Mouse (Mus musculus): Measurements from ENCODE around the gene Adgrl3. TPM values are rescaled to one million over a fixed set of nuclear protein-coding genes. Genes with fewer than 3 reads are reported as not detected.

Adgrl3 gene
- polyA plus RNA-seq, 1 experiment from 2014 or later = 51.3 TPM

DNA sequence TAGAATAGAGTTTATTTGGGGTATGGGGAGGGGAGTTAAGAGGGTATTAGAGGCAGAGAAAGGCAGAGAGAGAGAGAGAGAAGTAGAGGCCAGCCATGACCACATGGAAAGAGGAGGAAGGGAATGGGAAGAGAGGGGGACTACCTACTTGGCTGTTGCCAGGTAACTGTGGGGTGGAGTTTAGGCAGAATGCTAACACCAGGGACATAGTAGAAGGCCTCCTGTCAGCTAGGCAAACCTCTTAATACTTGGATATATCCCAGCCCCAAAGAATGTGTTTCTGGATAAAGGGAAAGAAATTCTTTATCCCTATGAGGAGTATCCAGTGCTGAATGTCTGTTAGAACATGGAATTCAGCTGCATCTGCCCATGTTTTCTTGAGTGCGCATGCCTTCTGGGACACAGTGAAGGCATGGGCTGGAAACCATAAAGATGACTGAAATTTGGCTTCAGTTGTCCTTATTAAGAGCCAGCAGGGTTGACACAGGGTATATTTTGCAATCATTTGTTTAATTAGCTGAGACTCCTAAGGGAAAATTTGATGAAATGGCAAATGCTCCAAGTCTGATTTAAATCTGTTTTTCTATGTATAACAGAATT lies 573.6 kb downstream of the Adgrl3 start:
- ATAC-seq (replicated peaks) = peak; percentile 38; the same call in 1 of the 2 replicates
- H3K27me3 ChIP-seq = no peaks in the 10 kb centered on the region
- no peaks in the 10 kb centered on the region for H3K9me3 ChIP-seq
- H3K4me1 ChIP-seq = no peaks in the 10 kb centered on the region
- H3K4me3 ChIP-seq = no peak overlapping the region
- WGBS = 68% methylated on average over 1 of the region's 1 CpGs
- no peaks in the 10 kb centered on the region for H3K36me3 ChIP-seq
- no peak overlapping the region for H3K27ac ChIP-seq (replicated peaks)
- H3K4me2 ChIP-seq (replicated peaks) = no peak overlapping the region
- no peak overlapping the region for H3K9ac ChIP-seq (replicated peaks)

DNA sequence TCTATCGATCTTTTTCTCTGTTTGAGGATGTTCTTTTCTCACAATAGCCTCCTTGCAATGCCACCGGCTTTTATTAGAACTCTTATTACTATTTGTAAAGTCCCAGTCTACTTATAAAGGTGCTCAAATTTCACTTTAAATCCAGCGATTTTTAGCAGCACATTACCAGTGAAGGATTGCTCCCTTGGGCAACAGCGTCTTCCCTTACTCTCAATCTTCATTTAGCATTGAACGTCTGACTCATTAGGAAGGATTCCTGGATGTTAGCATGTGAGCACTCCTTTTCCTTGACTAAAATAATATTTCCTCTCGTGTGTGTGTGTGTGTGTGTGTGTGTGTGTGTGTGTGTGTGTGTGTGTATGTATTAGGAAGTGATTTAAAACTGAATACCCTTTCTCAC lies 578.1 kb downstream of the Adgrl3 start:
- Histone ChIP-seq H3K9ac (replicated peaks) (no peak overlapping the region), H3K4me2 (replicated peaks) (no peak overlapping the region), H3K9me3 (no peaks in the 10 kb centered on the region), H3K4me3 (no peak overlapping the region), H3K27me3 (no peaks in the 10 kb centered on the region), H3K4me1 (no peaks in the 10 kb centered on the region), H3K36me3 (no peaks in the 10 kb centered on the region), H3K27ac (replicated peaks) (no peak overlapping the region)
- no peak for ATAC-seq (replicated peaks)
- WGBS = 74% methylated on average over 6 of the region's 6 CpGs

DNA sequence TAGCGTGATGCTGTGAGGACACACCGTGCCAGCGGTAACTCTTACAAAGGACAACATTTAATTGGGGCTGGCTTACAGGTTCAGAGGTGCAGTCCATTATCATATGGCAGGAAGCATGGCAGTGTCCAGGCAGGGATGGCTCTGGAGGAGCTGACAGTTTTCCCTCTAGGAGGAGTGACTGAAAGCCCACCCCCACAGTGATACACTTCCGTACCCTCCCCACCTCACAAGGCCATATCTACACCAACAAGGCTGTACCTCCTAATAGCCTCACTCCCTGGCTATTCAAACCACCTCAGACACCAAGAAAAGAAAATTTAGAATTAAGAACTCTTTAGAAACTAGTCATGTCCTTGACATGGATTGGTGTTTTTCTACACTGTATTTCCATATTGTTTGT lies 583.0 kb downstream of the Adgrl3 start:
- 0 out of 2 replicates have a peak, but pooled peaks have one; percentile 19 for ATAC-seq (replicated peaks)
- Histone ChIP-seq H3K9me3 (no peaks in the 10 kb centered on the region), H3K4me1 (no peaks in the 10 kb centered on the region), H3K9ac (replicated peaks) (no peak overlapping the region), H3K4me3 (no peak overlapping the region), H3K27me3 (no peaks in the 10 kb centered on the region), H3K27ac (replicated peaks) (no peak overlapping the region), H3K4me2 (replicated peaks) (no peak overlapping the region), H3K36me3 (no peaks in the 10 kb centered on the region)
- whole genome bisulfite sequencing = 46% methylated on average over 4 of the region's 4 CpGs

DNA sequence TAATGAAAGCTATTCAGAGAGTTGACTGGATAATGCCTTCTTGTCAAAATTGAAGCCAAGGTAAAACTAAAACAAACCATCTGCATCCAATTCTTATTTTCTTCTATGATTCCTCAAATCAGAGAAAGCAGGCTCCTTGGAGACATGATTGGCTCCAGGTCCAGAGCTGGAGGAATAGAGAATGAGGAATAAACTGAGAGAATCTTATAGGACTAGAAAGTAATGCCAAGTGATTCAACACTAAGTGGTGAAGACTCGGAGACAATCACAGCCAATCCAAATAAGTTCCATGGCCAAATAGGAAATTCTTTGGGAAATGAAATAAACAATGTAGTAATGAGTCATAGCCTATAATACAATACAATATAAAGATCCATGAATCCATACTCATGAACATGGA lies 585.7 kb downstream of the Adgrl3 start:
- Histone ChIP-seq H3K4me2 (replicated peaks) (no peak overlapping the region), H3K9ac (replicated peaks) (no peak overlapping the region), H3K27me3 (no peaks in the 10 kb centered on the region), H3K27ac (replicated peaks) (no peak overlapping the region), H3K4me1 (no peaks in the 10 kb centered on the region), H3K9me3 (no peaks in the 10 kb centered on the region), H3K36me3 (no peaks in the 10 kb centered on the region), H3K4me3 (no peak overlapping the region)
- 91% methylated on average over 1 of the region's 1 CpGs for WGBS
- no peak for ATAC-seq (replicated peaks)

DNA sequence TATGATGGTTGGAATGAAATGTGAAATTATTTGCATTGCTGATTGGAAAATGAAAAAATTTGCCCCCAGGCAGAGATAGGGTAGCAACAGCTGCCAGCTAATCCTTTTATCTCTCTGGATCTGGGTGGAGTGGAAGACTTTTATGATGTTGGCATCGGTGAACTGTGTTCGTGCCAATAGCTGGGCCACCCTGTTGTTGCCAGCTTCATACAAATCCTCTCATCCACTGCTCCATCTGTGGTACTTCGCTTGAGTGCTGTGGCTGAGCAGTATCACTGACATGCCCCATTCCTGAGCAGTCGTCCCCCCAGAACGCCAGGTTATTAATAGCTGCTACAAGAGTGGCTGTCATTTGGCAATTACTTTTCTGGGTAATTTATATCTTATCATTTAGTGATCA lies 590.3 kb downstream of the Adgrl3 start:
- 63% methylated on average over 5 of the region's 5 CpGs for WGBS
- no peaks in the 10 kb centered on the region for H3K27me3 ChIP-seq
- no peaks in the 10 kb centered on the region for H3K36me3 ChIP-seq
- H3K27ac ChIP-seq (replicated peaks) = no peak overlapping the region
- H3K9ac ChIP-seq (replicated peaks) = no peak overlapping the region
- no peaks in the 10 kb centered on the region for H3K4me1 ChIP-seq
- ATAC-seq (replicated peaks) = 0 out of 2 replicates have a peak, but pooled peaks have one; percentile 32
- H3K4me2 ChIP-seq (replicated peaks) = no peak overlapping the region
- H3K9me3 ChIP-seq = no peaks in the 10 kb centered on the region
- H3K4me3 ChIP-seq = no peak overlapping the region

DNA sequence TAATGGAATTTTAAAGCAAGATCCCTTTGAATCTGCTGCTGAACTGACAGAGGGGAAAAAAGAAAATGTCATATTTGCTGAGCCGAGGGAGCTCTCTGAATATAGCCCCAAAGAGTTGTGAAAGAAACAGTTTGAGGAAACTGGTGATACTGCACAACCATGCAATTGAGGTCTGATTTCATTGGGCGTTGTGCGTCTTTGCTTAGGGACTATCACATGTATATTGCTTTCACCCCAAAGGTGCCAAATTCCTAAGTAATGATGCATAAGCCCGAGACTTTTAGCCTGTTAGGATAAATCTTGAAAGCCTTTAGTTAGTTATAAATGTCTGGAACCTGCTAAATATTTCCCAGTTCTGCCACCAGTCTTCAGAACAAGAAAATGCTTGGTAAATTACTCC lies 594.7 kb downstream of the Adgrl3 start:
- no peaks in the 10 kb centered on the region for H3K36me3 ChIP-seq
- H3K27me3 ChIP-seq = no peaks in the 10 kb centered on the region
- H3K4me1 ChIP-seq = no peaks in the 10 kb centered on the region
- no peak overlapping the region for H3K9ac ChIP-seq (replicated peaks)
- 85% methylated on average over 4 of the region's 4 CpGs for WGBS
- ATAC-seq (replicated peaks) = no peak
- H3K27ac ChIP-seq (replicated peaks) = no peak overlapping the region
- H3K9me3 ChIP-seq = no peaks in the 10 kb centered on the region
- H3K4me2 ChIP-seq (replicated peaks) = no peak overlapping the region
- H3K4me3 ChIP-seq = no peak overlapping the region

DNA sequence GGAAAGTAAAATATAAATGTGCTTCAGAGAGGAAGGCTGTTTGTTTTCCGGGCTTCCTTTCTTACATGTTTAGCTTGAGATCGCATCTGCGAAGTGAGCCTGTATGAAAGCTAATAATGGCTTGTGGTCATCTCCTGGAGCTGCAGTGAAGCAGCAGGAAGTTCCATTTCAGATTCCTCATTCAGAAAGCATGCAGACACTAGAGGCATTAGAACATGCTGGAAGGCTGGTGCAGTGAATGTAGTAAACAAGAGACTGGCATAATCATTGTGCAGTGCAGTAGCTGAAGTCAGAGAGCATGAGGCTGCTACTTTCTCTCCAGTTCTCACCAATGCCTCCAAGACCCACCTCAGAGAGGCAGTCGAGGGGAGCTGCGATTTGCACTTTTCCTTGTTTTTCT lies 601.2 kb downstream of the Adgrl3 start:
- 87% methylated on average over 5 of the region's 5 CpGs for WGBS
- no peaks in the 10 kb centered on the region for H3K36me3 ChIP-seq
- H3K4me3 ChIP-seq = no peak overlapping the region
- no peak overlapping the region for H3K27ac ChIP-seq (replicated peaks)
- H3K27me3 ChIP-seq = no peaks in the 10 kb centered on the region
- no peak for ATAC-seq (replicated peaks)
- no peaks in the 10 kb centered on the region for H3K4me1 ChIP-seq
- no peak overlapping the region for H3K9ac ChIP-seq (replicated peaks)
- H3K9me3 ChIP-seq = no peaks in the 10 kb centered on the region
- H3K4me2 ChIP-seq (replicated peaks) = no peak overlapping the region

DNA sequence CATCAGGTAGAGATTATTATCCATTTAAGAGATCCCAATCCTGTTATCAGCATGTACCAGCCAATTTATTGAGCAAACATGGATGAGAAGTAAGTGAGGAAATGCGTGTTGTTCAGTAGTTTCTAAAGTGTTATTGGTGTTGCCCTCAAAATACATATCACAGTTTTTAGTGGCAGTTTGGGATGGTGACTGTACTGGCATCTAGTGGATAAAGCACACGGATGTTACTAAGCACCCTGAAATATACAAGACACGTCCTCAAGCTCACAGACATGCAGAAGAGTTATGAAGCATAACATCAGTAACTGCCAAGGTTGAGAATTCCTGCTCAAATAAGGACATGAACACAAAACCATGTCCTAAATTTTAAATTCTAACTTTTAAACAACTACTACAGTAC lies 601.8 kb downstream of the Adgrl3 start:
- Histone ChIP-seq H3K27ac (replicated peaks) (no peak overlapping the region), H3K27me3 (no peaks in the 10 kb centered on the region), H3K36me3 (no peaks in the 10 kb centered on the region), H3K4me1 (no peaks in the 10 kb centered on the region), H3K9me3 (no peaks in the 10 kb centered on the region), H3K4me3 (no peak overlapping the region), H3K9ac (replicated peaks) (no peak overlapping the region), H3K4me2 (replicated peaks) (no peak overlapping the region)
- no peak for ATAC-seq (replicated peaks)
- 81% methylated on average over 3 of the region's 3 CpGs for WGBS

DNA sequence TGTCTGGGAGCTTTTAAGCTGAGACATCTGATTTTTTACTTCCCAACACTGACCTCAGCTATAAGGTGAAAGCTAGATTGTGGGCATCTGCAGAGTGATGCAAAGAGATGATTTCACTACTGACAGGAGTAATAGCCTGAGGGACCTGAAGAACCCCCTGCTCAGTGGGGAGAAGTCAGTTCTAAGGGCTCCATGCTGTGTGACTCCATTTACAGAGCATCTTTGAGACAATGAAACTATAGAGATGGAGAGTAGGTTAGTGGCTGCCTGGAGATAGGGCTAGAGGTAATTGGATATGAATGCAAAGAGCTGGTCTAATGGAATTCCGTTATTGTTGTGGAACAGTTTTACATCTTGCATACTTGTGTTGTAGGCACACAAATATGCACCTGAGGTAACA lies 603.9 kb downstream of the Adgrl3 start:
- H3K4me1 ChIP-seq = no peaks in the 10 kb centered on the region
- 8% methylated on average over 1 of the region's 1 CpGs for WGBS
- no peak overlapping the region for H3K4me3 ChIP-seq
- H3K9me3 ChIP-seq = no peaks in the 10 kb centered on the region
- no peak for ATAC-seq (replicated peaks)
- no peaks in the 10 kb centered on the region for H3K27me3 ChIP-seq
- no peaks in the 10 kb centered on the region for H3K36me3 ChIP-seq
- no peak overlapping the region for H3K27ac ChIP-seq (replicated peaks)
- H3K4me2 ChIP-seq (replicated peaks) = no peak overlapping the region
- no peak overlapping the region for H3K9ac ChIP-seq (replicated peaks)

DNA sequence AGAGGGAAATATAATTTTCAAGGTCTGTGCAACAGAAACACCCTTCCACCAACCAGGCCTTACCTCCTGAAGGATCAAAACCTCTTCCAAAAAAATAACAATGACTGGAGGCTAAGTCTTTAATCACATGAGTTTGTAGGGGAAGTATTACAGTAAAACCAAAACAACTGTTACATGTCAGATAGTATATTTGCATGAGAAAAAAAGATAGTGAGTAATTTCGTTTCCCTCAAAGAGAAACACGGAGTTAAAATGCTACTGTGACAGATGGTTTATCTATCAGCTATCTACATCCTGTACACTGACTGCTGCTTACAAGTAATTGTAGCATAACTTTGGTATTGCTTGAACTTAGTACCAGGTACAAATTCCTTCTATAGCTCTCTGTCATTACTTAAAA lies 616.2 kb downstream of the Adgrl3 start:
- 69% methylated on average over 2 of the region's 2 CpGs for WGBS
- no peaks in the 10 kb centered on the region for H3K27me3 ChIP-seq
- H3K27ac ChIP-seq (replicated peaks) = no peak overlapping the region
- no peaks in the 10 kb centered on the region for H3K9me3 ChIP-seq
- H3K4me1 ChIP-seq = no peaks in the 10 kb centered on the region
- no peaks in the 10 kb centered on the region for H3K36me3 ChIP-seq
- H3K9ac ChIP-seq (replicated peaks) = no peak overlapping the region
- H3K4me3 ChIP-seq = no peak overlapping the region
- no peak for ATAC-seq (replicated peaks)
- no peak overlapping the region for H3K4me2 ChIP-seq (replicated peaks)

DNA sequence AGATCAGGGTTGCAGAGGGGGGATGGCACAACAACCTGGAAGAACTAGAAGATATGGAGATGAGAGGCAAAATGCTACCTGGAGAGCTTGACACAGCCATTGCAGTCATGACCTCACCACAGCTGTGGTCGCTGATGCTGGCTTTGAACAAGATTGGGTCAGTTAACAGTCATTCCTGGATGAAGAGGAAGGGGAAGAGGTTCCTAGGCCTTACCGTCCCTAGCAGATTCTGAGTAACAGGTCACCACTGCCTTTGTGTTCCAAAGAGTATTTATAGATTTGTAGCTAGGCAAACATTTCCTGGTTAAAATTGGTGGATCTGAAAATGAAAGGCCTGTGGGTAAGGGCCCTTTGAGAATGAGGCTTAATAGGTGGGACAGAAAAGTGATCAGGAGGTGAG lies 618.5 kb downstream of the Adgrl3 start:
- Histone ChIP-seq H3K36me3 (no peaks in the 10 kb centered on the region), H3K4me2 (replicated peaks) (no peak overlapping the region), H3K9ac (replicated peaks) (no peak overlapping the region), H3K4me1 (no peaks in the 10 kb centered on the region), H3K9me3 (no peaks in the 10 kb centered on the region), H3K4me3 (no peak overlapping the region), H3K27ac (replicated peaks) (no peak overlapping the region), H3K27me3 (no peaks in the 10 kb centered on the region)
- no peak for ATAC-seq (replicated peaks)
- 85% methylated on average over 2 of the region's 2 CpGs for WGBS

DNA sequence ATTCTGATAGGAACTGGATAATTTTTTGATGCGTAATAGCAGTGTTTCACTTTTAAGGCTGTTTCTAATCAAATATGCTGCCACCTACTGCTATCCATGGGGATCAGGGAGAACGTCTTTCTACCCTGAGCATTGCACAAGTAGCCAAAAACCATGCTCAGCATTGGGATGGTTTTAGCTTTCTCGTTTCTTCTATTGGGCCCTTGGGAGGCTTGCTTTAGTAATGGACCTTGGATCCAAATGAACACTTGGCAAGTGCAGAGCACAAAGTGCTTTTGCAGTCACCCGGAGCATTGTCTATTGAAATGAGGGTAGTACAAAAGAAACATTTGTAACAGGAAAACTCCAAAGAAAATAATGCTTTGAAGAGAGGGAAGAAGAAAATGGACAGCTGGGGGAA lies 620.2 kb downstream of the Adgrl3 start:
- 38% methylated on average over 4 of the region's 4 CpGs for WGBS
- no peak for ATAC-seq (replicated peaks)
- no peaks in the 10 kb centered on the region for H3K27me3 ChIP-seq
- no peak overlapping the region for H3K9ac ChIP-seq (replicated peaks)
- no peak overlapping the region for H3K4me2 ChIP-seq (replicated peaks)
- no peaks in the 10 kb centered on the region for H3K9me3 ChIP-seq
- no peaks in the 10 kb centered on the region for H3K4me1 ChIP-seq
- no peaks in the 10 kb centered on the region for H3K36me3 ChIP-seq
- H3K4me3 ChIP-seq = no peak overlapping the region
- H3K27ac ChIP-seq (replicated peaks) = no peak overlapping the region

DNA sequence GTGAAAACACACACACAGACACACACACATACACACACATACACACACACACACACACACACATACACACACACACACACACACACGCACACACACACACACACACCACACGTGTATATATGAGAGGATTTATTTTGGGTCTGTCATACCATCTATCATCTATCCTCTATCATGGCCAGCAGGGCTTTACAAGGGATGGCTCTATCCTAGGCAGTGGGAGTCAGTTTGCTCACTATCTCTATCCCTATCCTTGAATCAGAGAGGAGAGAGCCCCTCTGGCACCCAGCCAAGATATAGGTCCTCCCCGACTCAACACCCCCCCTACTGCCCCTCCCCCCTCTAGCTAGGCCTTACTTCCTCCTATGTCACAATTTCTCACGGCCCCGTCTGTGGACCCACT lies 625.6 kb downstream of the Adgrl3 start:
- Histone ChIP-seq H3K4me1 (no peaks in the 10 kb centered on the region), H3K4me2 (replicated peaks) (no peak overlapping the region), H3K9me3 (no peaks in the 10 kb centered on the region), H3K9ac (replicated peaks) (no peak overlapping the region), H3K27ac (replicated peaks) (no peak overlapping the region), H3K36me3 (no peaks in the 10 kb centered on the region), H3K27me3 (no peaks in the 10 kb centered on the region), H3K4me3 (no peak overlapping the region)
- ATAC-seq (replicated peaks) = no peak
- 81% methylated on average over 5 of the region's 5 CpGs for WGBS
